Mouse (Mus musculus) hindlimb bud, embryonic 11.5 days (tissue): ENCODE data around the gene Mrgprx2.
"Not testable (repeated sequence)": the region's sequence is repeated elsewhere in the genome, so short reads cannot be mapped to it uniquely, and the experiment has no call there.

Experiments
- DNase-seq: peaks from one replicate; pipeline ENCODE4 v3.0.0-alpha.2; 2012; ENCODE audit warnings: low read depth, low spot score; ENCODE audit errors: extremely low spot score

Mrgprx2 gene

GRCm38 (mm10) chr7:48499221-48499620 lies at the start of gene Mrgprx2:
Gene Mrgprx2 (minus strand): TSS chr7:48499321.
- no peak for DNase-seq

- DNase-seq: no peak
Measured at GRCm38 (mm10) chr7:48456242-48456641, 42.9 kb downstream of the Mrgprx2 start, which contains the start of gene Mrgprb1. Gene Mrgprb1 (minus strand): TSS chr7:48456342.

- no peak for DNase-seq
Measured at GRCm38 (mm10) chr7:48436581-48436980, 62.5 kb downstream of the Mrgprx2 start.

GRCm38 (mm10) chr7:48435936-48436335 lies 63.2 kb downstream of the Mrgprx2 start:
- DNase-seq: not testable (repeated sequence)
